Mouse (Mus musculus) megakaryocyte, embryonic 14.5 days (primary cell): ENCODE results near the gene Srrt. TPM values are rescaled to one million over a fixed set of nuclear protein-coding genes. Genes with fewer than 3 reads are reported as not detected.

ENCODE experiments used
- H3K27me3 ChIP-seq: replicated peaks from 2 replicates; pipeline ENCODE3; 2012; ENCODE audit warnings: inconsistent platforms
- H3K36me3 ChIP-seq: replicated peaks from 2 replicates; pipeline ENCODE3; 2012; ENCODE audit warnings: low read length, inconsistent platforms, mixed read lengths
- H3K4me1 ChIP-seq: 2 replicates; pipeline ENCODE4 v1.6.1; 2012; ENCODE audit warnings: inconsistent platforms
- H3K4me3 ChIP-seq: replicated peaks from 2 replicates; pipeline ENCODE3; 2012; ENCODE audit warnings: moderate library complexity, mild to moderate bottlenecking, inconsistent platforms
- H3K9me3 ChIP-seq: 2 replicates; pipeline ENCODE4 v1.6.1; 2012; ENCODE audit warnings: inconsistent platforms
- FLI1 ChIP-seq: IDR thresholded peaks from 2 replicates; pipeline ENCODE4 v1.6.1; 2012; ENCODE audit warnings: low read length, inconsistent platforms, mixed read lengths
- GATA1 ChIP-seq: IDR thresholded peaks from 3 replicates; pipeline ENCODE4 v1.6.1; 2012; ENCODE audit warnings: mixed read lengths, low read length, inconsistent platforms, borderline replicate concordance
- polyA plus RNA-seq: library from polyadenylated mRNA; stranded (reverse); fragments of >175 nt; gene quantifications from 2 replicates; pipeline ENCODE4 v1.2.3, GENCODE M21; 2012; ENCODE audit warnings: low replicate concordance; ENCODE audit not compliant: insufficient read depth

Gene Srrt
- polyA plus RNA-seq, 1 experiment, result 163 TPM

- peaks cover 75% of the 10 kb centered on the region for H3K27me3 ChIP-seq
- no peaks in the 10 kb centered on the region for H3K36me3 ChIP-seq
- H3K9me3 ChIP-seq, result peaks cover 16% of the 10 kb centered on the region
- H3K4me3 ChIP-seq, result no peak overlapping the region
- H3K4me1 ChIP-seq, result peaks cover 20% of the 10 kb centered on the region
- TF ChIP-seq GATA1 (no peak), FLI1 (no peak)
These were observed 40.4 kb upstream of the Srrt start for GRCm38 (mm10) chr5:137347856-137348255.

- Histone ChIP-seq H3K4me3 (no peak overlapping the region), H3K4me1 (peaks cover 20% of the 10 kb centered on the region), H3K36me3 (no peaks in the 10 kb centered on the region), H3K9me3 (peaks cover 16% of the 10 kb centered on the region), H3K27me3 (peaks cover 68% of the 10 kb centered on the region)
- TF ChIP-seq FLI1, result no peak
- no peak for TF ChIP-seq GATA1
These were observed 39.5 kb upstream of the Srrt start for GRCm38 (mm10) chr5:137346983-137347382.

DNA sequence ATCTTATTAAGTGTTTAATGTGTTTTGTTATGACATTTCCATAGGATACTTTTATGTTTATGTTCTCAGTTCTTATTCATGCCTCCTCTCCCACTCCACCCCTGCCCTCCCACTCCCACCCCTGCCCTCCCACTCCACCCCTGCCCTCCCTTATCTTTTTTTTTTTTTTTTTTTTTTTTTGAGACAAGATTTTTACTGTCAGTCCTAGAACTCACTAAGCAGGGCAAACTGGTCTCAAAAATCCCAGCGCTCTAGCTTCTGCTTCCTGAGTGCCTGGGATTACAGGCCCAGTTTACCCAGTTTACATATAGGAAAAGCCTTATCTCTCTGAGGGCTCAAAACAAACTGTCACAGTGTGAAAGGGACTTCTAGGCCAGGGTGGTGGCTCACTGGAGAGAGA is 38.9 kb upstream of the Srrt start:
- H3K4me1 ChIP-seq, result peaks cover 20% of the 10 kb centered on the region
- no peak overlapping the region for H3K4me3 ChIP-seq
- no peaks in the 10 kb centered on the region for H3K36me3 ChIP-seq
- TF ChIP-seq GATA1, result no peak
- no peak for TF ChIP-seq FLI1
- peaks cover 16% of the 10 kb centered on the region for H3K9me3 ChIP-seq
- H3K27me3 ChIP-seq, result peaks cover 62% of the 10 kb centered on the region

GRCm38 (mm10) chr5:137345821-137346220 is 38.3 kb upstream of the Srrt start:
- no peak overlapping the region for H3K4me3 ChIP-seq
- peaks cover 57% of the 10 kb centered on the region for H3K27me3 ChIP-seq
- peaks cover 20% of the 10 kb centered on the region for H3K4me1 ChIP-seq
- H3K9me3 ChIP-seq, result peaks cover 16% of the 10 kb centered on the region
- H3K36me3 ChIP-seq, result no peaks in the 10 kb centered on the region
- TF ChIP-seq GATA1 (no peak), FLI1 (no peak)

DNA sequence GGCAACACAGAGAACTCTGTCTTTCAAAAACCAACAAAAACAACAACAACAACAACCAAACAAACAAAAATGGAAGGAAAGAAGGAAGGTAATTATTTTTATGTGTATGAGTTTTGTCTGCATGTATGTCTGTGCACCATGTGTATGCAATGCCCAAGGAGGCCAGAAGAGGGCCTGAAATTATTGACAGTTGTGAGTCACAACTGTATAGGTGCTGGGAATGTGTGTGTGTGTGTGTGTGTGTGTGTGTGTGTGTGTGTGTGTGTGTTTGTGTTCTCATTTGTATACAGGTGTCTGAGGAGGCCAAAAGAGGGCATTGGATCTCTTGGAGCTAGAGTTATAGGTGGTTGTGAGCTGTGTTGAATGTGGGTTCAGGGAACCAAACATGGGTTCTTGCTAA is 36.4 kb upstream of the Srrt start:
- H3K36me3 ChIP-seq, result no peaks in the 10 kb centered on the region
- H3K4me3 ChIP-seq, result no peak overlapping the region
- TF ChIP-seq GATA1 (no peak), FLI1 (no peak)
- peaks cover 16% of the 10 kb centered on the region for H3K9me3 ChIP-seq
- H3K4me1 ChIP-seq, result peaks cover 16% of the 10 kb centered on the region
- peaks cover 54% of the 10 kb centered on the region for H3K27me3 ChIP-seq

- H3K4me1 ChIP-seq, result peaks cover 16% of the 10 kb centered on the region
- TF ChIP-seq FLI1, result no peak
- no peak for TF ChIP-seq GATA1
These were observed 35.9 kb upstream of the Srrt start for GRCm38 (mm10) chr5:137343412-137343811.

DNA sequence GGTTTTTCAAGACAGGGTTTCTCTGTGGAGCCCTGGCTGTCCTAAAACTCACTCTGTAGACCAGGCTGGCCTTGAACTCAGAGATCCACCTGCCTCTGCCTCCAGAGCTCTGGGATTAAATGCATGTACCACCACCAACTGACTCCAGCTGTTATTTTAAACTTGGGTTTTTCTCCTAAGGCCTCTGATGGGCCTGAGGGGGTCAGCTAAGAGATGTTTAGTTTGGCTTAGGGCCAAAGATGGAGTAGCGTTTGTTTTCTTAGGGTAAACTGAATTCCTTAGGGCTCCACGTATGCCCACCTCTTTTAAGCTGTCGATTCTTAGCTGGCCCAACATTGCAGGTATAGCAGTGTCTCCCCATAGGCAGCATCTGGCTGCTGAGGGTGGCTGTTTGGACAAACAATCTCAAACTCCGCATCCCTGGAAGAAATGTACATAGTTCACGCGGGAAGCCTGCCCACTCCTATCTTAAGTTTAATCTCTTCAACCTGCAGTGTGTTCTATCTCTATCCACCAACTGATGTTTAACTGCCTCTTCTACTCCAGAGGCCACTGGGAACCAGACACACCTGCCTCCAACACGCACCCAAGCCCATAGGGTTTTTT is 35.0 kb upstream of the Srrt start:
- Histone ChIP-seq H3K36me3 (no peaks in the 10 kb centered on the region), H3K4me3 (no peak overlapping the region), H3K27me3 (peaks cover 43% of the 10 kb centered on the region), H3K4me1 (peaks cover 24% of the 10 kb centered on the region), H3K9me3 (peaks cover 16% of the 10 kb centered on the region)
- TF ChIP-seq GATA1 (no peak), FLI1 (no peak)

More at GRCm38 (mm10) chr5:137343412-137343811, 35.9 kb upstream of the Srrt start:
- peaks cover 49% of the 10 kb centered on the region for H3K27me3 ChIP-seq
- no peaks in the 10 kb centered on the region for H3K36me3 ChIP-seq
- H3K9me3 ChIP-seq, result peaks cover 16% of the 10 kb centered on the region
- H3K4me3 ChIP-seq, result no peak overlapping the region

DNA sequence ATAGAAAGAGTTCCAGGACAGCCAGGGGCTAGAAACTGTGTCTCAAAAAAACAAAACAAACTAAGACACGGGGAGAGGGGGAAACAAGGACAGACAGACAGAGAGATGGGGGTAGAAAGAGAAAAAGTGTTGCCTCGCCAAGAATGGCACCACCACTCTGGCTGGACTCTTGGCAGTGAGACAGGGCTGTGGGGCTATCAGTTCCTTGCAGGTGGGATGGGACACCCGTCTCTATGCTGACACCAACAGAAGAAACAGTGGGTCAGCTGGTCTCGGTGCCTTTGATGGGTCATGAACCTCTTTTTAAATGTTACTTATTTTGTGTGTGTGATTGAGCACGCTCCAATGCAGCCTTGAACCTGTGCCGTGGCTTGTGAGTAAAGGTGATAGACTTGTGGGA is 32.7 kb upstream of the Srrt start:
- H3K27me3 ChIP-seq, result peaks cover 43% of the 10 kb centered on the region
- TF ChIP-seq FLI1 (no peak), GATA1 (no peak)
- H3K36me3 ChIP-seq, result no peaks in the 10 kb centered on the region
- H3K9me3 ChIP-seq, result peaks cover 16% of the 10 kb centered on the region
- peaks cover 29% of the 10 kb centered on the region for H3K4me1 ChIP-seq
- no peak overlapping the region for H3K4me3 ChIP-seq

DNA sequence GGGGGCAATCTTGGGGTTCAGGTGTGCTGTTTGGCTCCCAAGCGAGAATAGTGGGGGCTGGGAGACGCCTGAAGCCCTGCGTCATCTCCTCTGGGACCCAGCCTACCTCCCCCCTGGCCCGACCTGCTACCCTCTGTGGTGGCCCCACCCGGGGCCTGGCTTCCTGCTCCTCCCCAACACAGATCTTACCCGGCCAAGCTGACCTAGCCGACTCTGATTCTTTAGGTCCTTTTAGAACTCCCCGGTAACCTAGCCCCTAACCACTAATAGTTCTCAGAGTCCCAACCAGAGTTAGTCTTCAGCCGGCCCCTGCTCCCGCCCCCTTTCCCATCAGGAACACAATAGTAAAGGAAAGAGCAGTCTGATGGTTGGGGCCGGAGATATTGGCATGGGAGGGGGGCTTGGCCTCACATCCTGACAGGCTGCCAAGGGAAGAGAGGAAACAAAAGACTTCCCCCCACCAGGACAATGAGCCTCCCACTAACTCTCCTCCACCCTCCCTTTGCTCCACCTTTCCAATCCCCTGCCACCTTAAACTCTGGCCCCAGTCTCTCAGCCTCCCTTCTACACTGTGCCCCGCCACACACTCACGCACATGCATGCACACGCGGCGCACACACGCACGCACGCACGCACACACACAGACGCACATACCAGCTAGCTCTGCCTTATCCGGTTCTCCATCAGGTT is 32.0 kb upstream of the Srrt start:
- no peak overlapping the region for H3K4me3 ChIP-seq
- H3K36me3 ChIP-seq, result no peaks in the 10 kb centered on the region
- peaks cover 42% of the 10 kb centered on the region for H3K27me3 ChIP-seq
- H3K9me3 ChIP-seq, result peaks cover 12% of the 10 kb centered on the region
- TF ChIP-seq FLI1, result no peak
- no peak for TF ChIP-seq GATA1
- peaks cover 36% of the 10 kb centered on the region for H3K4me1 ChIP-seq

DNA sequence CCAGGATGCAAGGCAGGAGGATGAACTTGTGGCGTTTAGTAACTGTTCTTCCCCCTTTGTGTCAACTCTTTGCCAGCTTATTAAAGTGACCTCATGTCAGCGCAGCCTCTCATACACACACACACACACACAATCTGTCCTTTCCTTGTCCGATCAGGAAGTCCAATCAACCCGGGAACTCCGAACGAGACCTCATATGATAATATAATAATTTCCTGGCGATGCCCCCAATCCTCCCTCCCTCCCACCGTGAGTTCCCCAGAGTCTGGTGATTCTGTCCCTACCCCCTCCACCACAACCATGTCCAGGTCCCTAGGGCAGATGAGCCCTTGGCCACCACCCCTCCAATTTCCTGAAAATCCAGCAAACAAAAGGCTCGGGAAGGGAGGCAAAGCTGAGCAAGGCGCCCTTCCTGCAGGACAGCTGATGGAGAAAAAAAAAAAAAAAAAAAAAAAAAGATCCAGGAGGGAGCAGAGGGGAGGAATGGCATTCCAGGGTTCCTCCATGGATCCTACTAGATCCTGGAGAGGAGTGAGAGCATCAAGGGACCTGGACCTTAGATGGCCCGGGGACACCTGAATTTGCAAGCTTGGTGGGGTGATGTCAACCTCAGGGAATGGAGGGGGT is 31.3 kb upstream of the Srrt start:
- H3K27me3 ChIP-seq, result peaks cover 38% of the 10 kb centered on the region
- peaks cover 42% of the 10 kb centered on the region for H3K4me1 ChIP-seq

More for the DNA sequence above, 31.3 kb upstream of the Srrt start:
- Histone ChIP-seq H3K36me3 (no peaks in the 10 kb centered on the region), H3K4me3 (peak overlapping the region; percentile 93), H3K9me3 (peaks cover 5% of the 10 kb centered on the region)
- TF ChIP-seq GATA1 (no peak), FLI1 (no peak)
